Mouse (Mus musculus): ENCODE data around the gene Chtop. TPM values are rescaled to one million over a fixed set of nuclear protein-coding genes. Genes with fewer than 3 reads are reported as not detected.
A peak's percentile ranks its signal among the peaks of the same experiment; 100 is the strongest.

Gene Chtop
- total and polyA plus RNA-seq, 2 experiments from 2014 or later = 163 to 233 TPM

DNA sequence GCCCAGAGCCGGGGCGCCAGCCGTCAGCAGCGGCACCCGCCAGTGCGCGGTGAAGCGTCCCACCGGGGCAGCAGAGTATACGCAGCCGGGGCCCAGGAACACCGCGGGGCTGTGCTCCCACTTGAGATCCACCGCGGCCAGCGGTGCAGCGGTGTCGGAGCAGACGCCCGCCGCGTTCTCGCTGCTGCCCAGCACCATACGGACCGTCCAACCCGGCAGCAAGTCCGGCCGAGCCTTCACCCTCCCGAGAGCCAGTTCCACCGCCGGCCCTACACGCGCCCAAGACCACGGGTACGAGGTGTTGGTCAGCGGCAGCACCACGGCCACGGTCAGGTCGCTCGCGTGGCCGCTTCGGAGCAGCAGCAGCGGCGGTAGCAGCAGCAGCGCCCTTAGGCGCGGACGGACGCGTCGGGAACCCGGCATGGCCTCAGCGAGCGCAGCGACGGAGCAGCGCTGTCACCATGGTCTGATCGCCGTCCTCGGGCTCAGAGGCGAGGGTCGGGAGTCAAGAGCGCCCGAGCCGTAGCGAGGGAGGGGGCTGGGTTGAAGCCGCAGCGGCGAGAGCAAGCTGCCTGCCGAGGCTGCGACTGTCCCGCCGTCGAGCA, 44.1 kb downstream of the Chtop start:
- Histone ChIP-seq H3K4me2 (ENCODE audit: low read depth, low read length, poor library complexity, severe bottlenecking) (peak overlapping the region; percentile 98), H3K27ac (ENCODE audit: low read depth, low read length) (no peak overlapping the region), H3K4me3 (ENCODE audit: low read depth, low read length) (peak overlapping the region; percentile 61), H3K4me1 (ENCODE audit: insufficient read depth, low read length) (0 out of 2 replicates have a peak, but pooled peaks cover 4% of the 10 kb centered on the region), H3K36me3 (ENCODE audit: insufficient read depth, low read length) (no peaks in the 10 kb centered on the region), H3K27me3 (ENCODE audit: insufficient read depth, low read length) (peaks cover 32% of the 10 kb centered on the region), H3K9me3 (ENCODE audit: low read length) (no peaks in the 10 kb centered on the region), H3K9ac (replicated peaks; ENCODE audit: low read length, poor library complexity, severe bottlenecking) (peak overlapping the region; percentile 37)
- peak; percentile 34; the same call in 1 of the 2 replicates for ATAC-seq (ENCODE audit: low FRiP score)
- TF ChIP-seq CTCF (IDR thresholded peaks at IDR 0.05) = no peak
- DNase-seq (ENCODE audit: low spot score) = no peak
- WGBS = under 1% methylated on average over 74 of the region's 75 CpGs

DNA sequence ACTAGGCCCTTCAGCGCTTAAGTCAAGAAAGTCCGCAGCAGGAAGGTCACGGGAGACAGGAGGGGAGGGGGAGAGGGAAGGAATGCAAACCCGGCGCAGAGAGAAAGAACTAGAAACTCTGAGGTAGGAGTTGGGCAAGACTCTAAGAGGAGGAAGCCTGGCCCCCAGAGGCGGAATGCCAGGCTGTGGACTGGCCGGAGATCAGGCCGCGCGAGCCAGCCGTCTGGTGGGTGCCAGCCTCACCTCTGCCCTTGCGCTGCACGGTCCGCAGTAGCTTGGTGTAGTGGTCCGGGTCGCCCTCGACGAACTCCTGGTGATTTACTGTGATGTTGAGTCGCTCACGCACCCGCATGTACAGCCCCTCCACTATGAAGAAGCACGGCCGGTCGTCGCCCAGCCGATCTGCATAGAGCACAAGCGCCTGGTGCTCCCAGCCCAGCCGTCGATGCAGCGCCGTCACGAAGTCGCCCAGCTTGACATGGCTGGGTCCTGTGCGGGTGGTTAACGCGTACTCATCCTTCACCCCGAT, 44.7 kb downstream of the Chtop start:
- peaks cover 32% of the 10 kb centered on the region for H3K27me3 ChIP-seq (ENCODE audit: insufficient read depth, low read length)
- H3K9me3 ChIP-seq (ENCODE audit: low read length) = no peaks in the 10 kb centered on the region
- WGBS = 8% methylated on average over 36 of the region's 37 CpGs
- H3K4me2 ChIP-seq (ENCODE audit: low read depth, low read length, poor library complexity, severe bottlenecking) = peak overlapping the region; percentile 98
- no peak for TF ChIP-seq CTCF (IDR thresholded peaks at IDR 0.05)
- 0 out of 2 replicates have a peak, but pooled peaks cover 4% of the 10 kb centered on the region for H3K4me1 ChIP-seq (ENCODE audit: insufficient read depth, low read length)
- DNase-seq (ENCODE audit: low spot score) = no peak
- no peak; the same call in 1 of the 2 replicates for ATAC-seq (ENCODE audit: low FRiP score)
- H3K9ac ChIP-seq (replicated peaks; ENCODE audit: low read length, poor library complexity, severe bottlenecking) = 0 out of 2 replicates have a peak overlapping the region, but pooled peaks have one; percentile 37
- no peaks in the 10 kb centered on the region for H3K36me3 ChIP-seq (ENCODE audit: insufficient read depth, low read length)
- H3K27ac ChIP-seq (ENCODE audit: low read depth, low read length) = no peak overlapping the region
- peak overlapping the region; percentile 61 for H3K4me3 ChIP-seq (ENCODE audit: low read depth, low read length)

DNA sequence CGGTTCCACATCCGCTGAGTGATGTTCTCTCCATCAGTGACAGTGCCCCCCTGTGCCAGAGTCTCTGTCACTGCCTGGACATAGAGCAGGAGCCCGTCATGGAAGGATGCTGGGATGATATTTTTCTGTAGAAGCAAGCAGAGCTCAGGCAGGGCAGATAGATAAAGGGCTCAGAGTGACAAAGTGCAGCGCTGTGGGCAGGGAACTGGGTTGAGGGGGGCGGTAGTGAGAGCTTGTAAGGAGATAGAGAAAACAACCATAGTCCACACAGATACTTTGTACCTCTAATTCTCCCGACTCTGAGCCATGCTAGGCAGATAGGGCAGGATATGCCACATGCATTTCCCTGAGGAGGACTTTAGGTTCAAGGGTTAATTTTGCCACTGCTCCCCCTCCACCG, 46.7 kb downstream of the Chtop start:
- Histone ChIP-seq H3K27me3 (ENCODE audit: insufficient read depth, low read length) (peaks cover 32% of the 10 kb centered on the region), H3K4me1 (ENCODE audit: insufficient read depth, low read length) (0 out of 2 replicates have a peak, but pooled peaks cover 4% of the 10 kb centered on the region), H3K36me3 (ENCODE audit: insufficient read depth, low read length) (no peaks in the 10 kb centered on the region), H3K4me2 (ENCODE audit: low read depth, low read length, poor library complexity, severe bottlenecking) (no peak overlapping the region), H3K9me3 (ENCODE audit: low read length) (no peaks in the 10 kb centered on the region), H3K27ac (ENCODE audit: low read depth, low read length) (no peak overlapping the region), H3K9ac (replicated peaks; ENCODE audit: low read length, poor library complexity, severe bottlenecking) (no peak overlapping the region), H3K4me3 (ENCODE audit: low read depth, low read length) (no peak overlapping the region)
- WGBS = 39% methylated on average over 7 of the region's 7 CpGs
- ATAC-seq (ENCODE audit: low FRiP score) (no peak), DNase-seq (ENCODE audit: low spot score) (no peak)
- no peak for TF ChIP-seq CTCF (IDR thresholded peaks at IDR 0.05)

DNA sequence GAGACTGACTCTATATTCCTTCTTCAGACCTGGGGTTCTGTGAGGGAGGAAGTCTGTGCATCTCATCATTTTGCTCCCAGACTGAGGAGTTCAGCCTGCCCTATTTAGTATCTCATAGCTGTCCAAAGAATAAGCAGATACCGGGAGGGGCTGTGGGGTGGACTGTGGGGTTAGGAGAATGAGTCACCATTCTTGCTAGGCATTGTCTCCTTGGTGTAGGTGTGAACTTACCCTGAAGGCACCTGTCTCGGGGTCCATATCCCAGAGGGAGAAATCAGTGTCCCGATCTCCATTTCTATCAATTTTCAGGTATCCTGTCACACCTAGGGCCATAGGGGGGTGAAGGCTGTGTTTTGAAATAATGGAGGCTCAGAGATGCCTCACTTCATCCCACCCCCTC, 47.4 kb downstream of the Chtop start:
- WGBS = 91% methylated on average over 3 of the region's 3 CpGs
- no peak overlapping the region for H3K9ac ChIP-seq (replicated peaks; ENCODE audit: low read length, poor library complexity, severe bottlenecking)
- peaks cover 32% of the 10 kb centered on the region for H3K27me3 ChIP-seq (ENCODE audit: insufficient read depth, low read length)
- no peaks in the 10 kb centered on the region for H3K36me3 ChIP-seq (ENCODE audit: insufficient read depth, low read length)
- ATAC-seq (ENCODE audit: low FRiP score) = no peak
- H3K9me3 ChIP-seq (ENCODE audit: low read length) = no peaks in the 10 kb centered on the region
- H3K27ac ChIP-seq (ENCODE audit: low read depth, low read length) = no peak overlapping the region
- H3K4me1 ChIP-seq (ENCODE audit: insufficient read depth, low read length) = 0 out of 2 replicates have a peak, but pooled peaks cover 4% of the 10 kb centered on the region
- H3K4me2 ChIP-seq (ENCODE audit: low read depth, low read length, poor library complexity, severe bottlenecking) = no peak overlapping the region
- no peak for TF ChIP-seq CTCF (IDR thresholded peaks at IDR 0.05)
- no peak overlapping the region for H3K4me3 ChIP-seq (ENCODE audit: low read depth, low read length)
- no peak for DNase-seq (ENCODE audit: low spot score)

DNA sequence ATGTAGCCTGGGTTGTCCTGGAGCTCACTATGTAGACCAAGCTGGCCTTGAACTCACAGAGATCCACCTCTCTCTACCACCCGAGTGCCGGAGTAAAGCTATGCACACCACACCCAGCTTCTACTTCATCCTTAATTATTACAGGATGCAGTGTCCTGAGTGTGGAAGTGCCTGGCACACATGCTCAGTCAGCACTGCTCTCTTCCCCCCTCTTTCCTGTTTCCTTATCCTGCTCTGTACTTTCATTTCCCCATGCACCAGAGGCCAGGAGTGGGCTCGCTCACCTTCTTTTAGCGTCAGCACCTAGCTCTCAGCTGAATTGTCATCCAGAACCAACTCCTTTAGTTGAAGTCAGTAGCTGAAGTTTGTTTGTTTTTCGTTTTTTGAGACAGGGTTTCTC, 49.0 kb downstream of the Chtop start:
- TF ChIP-seq CTCF (IDR thresholded peaks at IDR 0.05) = no peak
- no peak overlapping the region for H3K4me2 ChIP-seq (ENCODE audit: low read depth, low read length, poor library complexity, severe bottlenecking)
- no peaks in the 10 kb centered on the region for H3K4me1 ChIP-seq (ENCODE audit: insufficient read depth, low read length)
- no peak overlapping the region for H3K9ac ChIP-seq (replicated peaks; ENCODE audit: low read length, poor library complexity, severe bottlenecking)
- H3K9me3 ChIP-seq (ENCODE audit: low read length) = no peaks in the 10 kb centered on the region
- ATAC-seq (ENCODE audit: low FRiP score) (no peak), DNase-seq (ENCODE audit: low spot score) (no peak)
- peaks cover 32% of the 10 kb centered on the region for H3K27me3 ChIP-seq (ENCODE audit: insufficient read depth, low read length)
- H3K36me3 ChIP-seq (ENCODE audit: insufficient read depth, low read length) = no peaks in the 10 kb centered on the region
- no peak overlapping the region for H3K27ac ChIP-seq (ENCODE audit: low read depth, low read length)
- 77% methylated on average over 5 of the region's 5 CpGs for WGBS
- no peak overlapping the region for H3K4me3 ChIP-seq (ENCODE audit: low read depth, low read length)

DNA sequence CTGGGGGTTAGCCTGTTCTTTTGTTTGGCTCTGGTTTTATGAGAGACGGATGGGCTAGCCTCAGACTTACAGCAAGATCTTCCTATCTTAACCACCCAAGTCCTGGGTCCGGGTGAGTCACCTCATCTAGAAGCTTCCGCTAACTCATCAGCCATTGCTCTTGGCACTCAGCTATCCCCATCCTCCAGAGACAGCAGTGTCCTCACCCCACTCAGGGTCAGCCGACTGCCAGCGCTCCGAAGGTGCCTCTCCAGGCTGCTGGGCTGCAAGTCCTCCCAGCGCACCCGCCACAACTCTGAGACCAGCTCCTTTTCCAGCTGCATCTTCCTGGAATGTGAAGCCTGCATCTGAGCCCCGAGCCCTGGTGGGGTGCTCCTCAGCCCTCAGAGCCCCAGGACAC, 49.6 kb downstream of the Chtop start:
- H3K36me3 ChIP-seq (ENCODE audit: insufficient read depth, low read length) = no peaks in the 10 kb centered on the region
- ATAC-seq (ENCODE audit: low FRiP score) = no peak
- H3K4me3 ChIP-seq (ENCODE audit: low read depth, low read length) = no peak overlapping the region
- no peak overlapping the region for H3K27ac ChIP-seq (ENCODE audit: low read depth, low read length)
- no peak for TF ChIP-seq CTCF (IDR thresholded peaks at IDR 0.05)
- no peak overlapping the region for H3K4me2 ChIP-seq (ENCODE audit: low read depth, low read length, poor library complexity, severe bottlenecking)
- H3K27me3 ChIP-seq (ENCODE audit: insufficient read depth, low read length) = peaks cover 28% of the 10 kb centered on the region
- 81% methylated on average over 9 of the region's 9 CpGs for WGBS
- DNase-seq (ENCODE audit: low spot score) = no peak
- H3K9ac ChIP-seq (replicated peaks; ENCODE audit: low read length, poor library complexity, severe bottlenecking) = no peak overlapping the region
- no peaks in the 10 kb centered on the region for H3K4me1 ChIP-seq (ENCODE audit: insufficient read depth, low read length)
- no peaks in the 10 kb centered on the region for H3K9me3 ChIP-seq (ENCODE audit: low read length)

Measured in midbrain, postnatal 0 days (tissue).